Mouse (Mus musculus): ENCODE measurements at regions not wholly inside any gene's neighbourhood (a gene's known extent, or its start where the extent isn't known, plus 50 kb on each side); places are given as distances from the start of the nearest gene placed in this dataset.
A peak's percentile ranks its signal among the peaks of the same experiment; 100 is the strongest.

DNA sequence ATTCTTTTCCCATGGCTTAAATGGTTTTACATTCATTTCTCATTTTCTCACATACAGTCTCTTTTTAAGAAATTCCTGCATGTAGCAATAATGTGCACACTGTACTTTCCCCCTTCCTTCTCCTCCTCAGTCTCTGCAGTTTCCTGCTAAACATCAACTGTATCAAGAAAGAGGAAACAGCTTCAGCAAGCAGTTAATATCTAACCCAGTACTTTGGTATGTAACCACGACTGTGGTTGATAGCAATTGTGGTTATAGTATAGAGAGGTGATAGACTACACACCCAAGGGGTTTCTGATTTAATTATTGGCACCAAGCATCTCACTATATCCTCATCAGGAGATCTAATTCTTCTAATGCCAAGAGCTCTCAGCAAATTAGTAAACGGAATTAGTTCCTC lies 52.8 kb upstream of the Eci2 start:
- no peak for DNase-seq (ENCODE audit: low spot score in 2 of 2)

DNA sequence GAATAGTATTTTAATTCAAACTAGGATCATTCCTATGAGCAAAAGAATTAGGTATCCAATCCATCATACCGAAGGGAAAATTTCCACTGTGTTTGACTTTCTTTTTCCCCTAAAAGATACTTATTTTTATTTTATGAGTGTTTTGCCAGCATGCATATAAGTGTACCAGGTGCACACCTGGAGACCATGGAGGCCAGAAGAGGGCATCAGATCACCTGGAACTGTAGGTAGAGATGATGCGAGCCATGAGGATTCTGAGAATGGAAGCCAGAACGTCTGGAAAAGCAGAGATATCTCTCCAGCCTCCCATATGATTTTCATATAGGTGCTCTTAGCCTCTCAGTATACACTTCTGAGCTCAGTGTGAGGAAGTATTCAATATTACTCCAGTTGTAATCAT lies 58.5 kb upstream of the Eci2 start:
- DNase-seq (ENCODE audit: low spot score in 2 of 2) = no peak

DNA sequence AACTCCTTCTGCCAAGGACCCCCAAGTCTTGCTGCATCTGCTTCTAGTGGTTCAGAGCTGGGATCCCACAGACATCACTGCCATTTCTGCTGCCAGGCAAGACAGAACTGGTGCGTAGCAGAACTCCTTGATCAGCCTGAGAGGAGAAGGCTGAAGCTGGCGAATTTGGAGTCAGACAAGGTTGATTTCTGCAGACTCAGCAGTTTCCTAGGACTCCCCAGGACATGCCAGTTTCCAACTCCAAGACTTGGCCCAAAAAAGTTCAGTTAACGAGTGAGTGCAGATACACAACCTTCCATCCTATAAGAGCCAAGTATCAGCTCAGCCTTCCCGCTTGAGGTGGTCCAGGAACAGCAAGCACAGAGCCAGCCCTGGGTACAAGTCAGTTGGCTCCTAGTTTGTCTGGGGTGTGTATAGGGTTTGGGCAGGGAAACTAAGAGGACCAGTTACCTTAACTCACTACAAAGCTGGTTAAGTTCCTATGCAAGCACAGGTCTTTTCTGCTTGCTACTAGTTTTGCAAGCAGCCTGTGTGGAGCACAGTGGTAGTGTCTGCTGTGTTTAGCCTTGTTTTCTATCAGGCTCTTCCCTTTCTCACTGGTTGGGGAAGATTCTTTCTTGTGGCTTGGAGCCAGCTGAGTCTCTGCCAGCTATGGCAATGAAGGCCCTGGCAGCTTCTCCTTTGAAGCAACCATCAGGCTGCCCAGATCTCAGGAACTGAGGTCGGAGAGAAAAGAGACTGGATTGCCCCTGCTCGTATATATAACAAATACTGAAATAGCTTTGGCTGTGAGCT lies 60.5 kb upstream of the Eci2 start:
- peak; percentile 39 to 42 for DNase-seq (ENCODE audit: low spot score in 2 of 2)

DNA sequence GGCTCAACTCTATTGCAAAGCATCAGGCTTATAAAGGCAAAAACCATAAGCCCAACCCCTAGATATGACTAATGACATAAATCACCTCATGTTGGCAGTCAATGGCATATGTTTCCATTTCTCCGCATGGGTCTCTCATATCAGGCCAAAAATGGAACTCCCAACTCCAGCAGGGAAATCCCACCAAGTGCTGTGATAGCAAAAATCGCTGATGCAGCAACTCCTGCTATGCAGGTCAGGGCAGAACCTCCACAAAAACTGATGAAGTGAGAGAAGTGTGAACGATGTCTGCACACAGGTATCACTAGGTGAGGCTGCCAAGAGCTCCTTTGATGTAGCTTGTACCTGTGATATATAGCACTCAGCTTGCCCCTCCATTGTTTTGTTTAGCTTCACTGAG lies 64.3 kb upstream of the Eci2 start:
- no peak for DNase-seq (ENCODE audit: low spot score in 2 of 2)

DNA sequence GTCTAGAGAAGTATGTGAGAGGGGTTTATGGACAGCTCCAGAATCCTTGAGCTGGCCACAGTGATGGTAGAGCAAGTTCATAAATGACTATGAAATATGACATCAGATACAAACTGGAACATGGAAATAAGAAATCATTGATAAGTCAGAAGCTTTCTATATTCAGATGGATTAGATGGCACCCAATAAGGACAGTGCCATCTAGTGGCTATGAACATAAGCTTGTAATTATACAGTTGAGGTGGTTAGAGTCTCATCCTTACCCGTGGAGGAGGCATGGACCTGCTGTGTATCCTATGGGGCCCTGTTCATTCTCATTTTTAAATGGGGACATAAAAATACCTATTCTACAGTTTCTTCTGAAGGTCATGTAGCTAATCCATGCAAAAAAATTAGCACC lies 92.9 kb upstream of the Eci2 start:
- no peak for DNase-seq (ENCODE audit: low spot score in 2 of 2)

DNA sequence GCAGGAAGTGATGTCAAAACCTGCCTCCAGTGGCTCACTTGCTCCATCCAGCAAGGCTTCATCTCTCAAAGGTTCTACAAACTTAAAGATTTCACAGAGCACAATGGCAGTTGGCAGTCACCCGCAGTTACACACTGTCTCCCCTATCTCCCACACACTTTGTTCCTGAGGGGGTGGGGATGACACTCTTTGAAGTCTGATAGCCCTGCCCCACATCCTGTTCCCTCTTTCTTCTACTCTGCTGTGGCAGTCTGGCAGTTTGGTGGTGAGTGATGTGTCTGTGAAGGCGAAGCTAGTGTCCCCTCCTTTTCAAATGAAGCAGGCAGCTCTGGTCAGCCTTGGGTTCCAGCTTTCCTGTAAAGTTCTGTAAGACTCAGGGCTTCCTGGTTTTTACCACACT lies 102.6 kb upstream of the Eci2 start:
- no peak for DNase-seq (ENCODE audit: low spot score in 2 of 2)

DNA sequence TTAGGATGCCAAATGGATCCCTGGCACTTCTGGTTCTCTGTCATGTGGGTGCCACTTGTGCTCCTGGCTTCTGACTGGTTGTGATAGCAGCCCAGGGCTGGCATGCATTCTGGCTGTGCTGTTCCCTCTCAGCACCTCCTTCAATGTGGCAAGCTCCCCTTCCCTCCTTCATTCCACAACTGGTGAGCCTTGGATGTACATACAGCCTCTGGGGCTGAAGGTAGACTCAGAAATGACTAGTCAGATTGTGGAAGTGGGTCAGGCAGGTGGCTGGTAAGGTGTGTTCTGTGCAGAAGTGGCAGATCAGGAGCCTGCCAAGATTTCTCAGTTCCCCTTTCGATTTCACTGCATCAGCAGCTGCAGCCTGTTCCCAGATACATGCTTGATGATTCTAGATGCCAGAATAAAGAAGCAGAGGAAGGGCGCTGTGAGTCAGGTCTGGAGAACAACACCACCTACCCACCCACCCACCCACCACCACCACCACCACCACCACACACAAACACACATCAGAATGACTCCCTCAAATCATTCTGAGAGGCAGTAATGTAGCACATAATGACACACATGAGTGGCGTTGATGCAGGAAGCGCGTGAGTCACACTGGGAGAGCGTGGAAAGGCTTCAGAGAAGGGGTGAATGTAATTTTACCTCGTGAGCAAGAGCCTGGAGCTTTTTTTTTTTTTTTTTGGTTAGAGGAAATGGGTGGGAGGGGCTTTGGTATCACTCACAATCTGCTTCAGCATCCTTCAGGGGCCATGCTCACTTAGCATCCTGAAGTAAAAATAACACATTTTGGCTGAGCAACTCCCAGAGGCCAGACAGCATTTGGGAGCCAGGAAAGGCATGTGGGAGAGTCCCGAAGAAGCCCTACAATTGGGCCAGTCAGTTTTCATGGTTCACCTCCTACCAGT lies 104.6 kb upstream of the Eci2 start:
- peak; percentile 13 to 20 for DNase-seq (ENCODE audit: low spot score in 2 of 2)

DNA sequence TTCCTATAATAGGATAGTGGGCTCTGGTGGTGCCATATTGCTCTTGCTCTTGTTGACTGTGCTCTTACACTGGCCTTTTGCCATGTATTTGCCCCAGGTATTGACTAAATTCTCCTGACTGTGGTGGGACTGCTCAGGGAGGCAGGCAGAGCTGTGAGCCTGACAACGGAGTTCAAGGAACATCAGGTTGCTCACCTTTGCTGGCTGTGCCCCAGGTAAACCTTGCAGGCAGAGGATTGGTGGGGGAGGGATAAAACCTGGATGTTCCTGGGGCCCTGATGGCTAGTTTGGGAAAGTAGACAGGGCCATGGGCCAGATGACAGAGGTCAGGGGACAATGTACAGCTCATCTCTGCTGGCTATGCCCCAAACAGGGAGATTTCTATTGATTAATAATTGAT lies 124.7 kb upstream of the Eci2 start:
- DNase-seq (ENCODE audit: low spot score in 2 of 2) = no peak

DNA sequence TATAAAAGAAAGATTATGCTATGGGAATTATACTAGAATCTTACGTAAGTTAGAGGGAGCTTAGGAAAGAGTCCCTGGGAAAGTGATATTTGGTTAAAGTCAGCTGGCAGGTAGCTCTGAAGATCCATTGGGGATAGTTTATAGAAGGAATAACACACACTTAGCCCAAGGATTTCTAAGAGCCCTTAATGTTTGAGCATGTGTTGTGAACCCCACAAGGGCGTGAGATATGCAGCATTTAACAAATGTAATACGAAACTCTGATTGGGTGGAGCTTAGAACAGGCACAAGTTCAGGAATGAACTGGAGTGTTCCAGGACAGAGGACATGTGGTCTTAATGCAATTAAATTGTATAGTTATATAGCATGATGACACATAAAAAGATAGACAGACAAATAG lies 132.6 kb upstream of the Eci2 start:
- DNase-seq (ENCODE audit: low spot score in 2 of 2) = no peak

DNA sequence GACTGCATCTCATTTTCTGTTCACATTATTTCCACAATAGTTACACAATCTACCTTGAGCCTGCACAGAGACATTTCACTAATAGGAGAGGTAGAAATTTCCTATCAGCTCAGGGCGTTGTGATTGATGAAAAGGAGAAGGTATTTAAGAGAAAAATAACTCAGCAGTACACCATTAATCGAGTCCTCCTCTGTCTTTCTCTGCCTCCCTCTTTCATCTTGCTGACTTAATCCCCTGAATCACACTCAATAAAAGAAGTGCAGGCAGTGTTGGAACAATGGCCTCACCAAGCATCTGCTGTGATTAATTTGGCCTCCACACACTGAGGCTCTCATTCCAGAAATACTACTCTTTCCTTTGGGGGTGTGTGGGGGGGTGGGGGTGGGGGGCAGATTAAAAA lies 133.9 kb upstream of the Eci2 start:
- DNase-seq (ENCODE audit: low spot score in 2 of 2) = no peak

DNA sequence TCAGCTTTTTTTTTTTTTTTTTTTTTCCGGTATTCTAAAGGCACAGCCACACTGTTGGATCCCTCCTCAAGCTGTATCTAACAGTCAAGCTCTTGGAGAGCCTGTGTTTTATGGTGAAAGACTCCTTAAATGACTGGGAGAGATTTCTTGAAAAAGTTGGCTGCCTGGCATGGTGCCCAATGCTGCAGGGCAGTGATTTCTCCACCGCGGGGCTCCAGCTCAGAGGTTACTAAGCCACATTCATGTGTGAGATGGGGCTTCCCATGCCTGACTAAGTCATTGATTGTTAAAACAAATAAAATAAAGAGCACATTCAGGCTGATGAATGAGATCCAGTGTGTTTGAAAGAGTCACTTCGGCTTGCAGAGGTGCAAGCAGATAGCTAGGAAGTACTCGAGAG lies 139.2 kb upstream of the Eci2 start:
- no peak for DNase-seq (ENCODE audit: low spot score in 2 of 2)

DNA sequence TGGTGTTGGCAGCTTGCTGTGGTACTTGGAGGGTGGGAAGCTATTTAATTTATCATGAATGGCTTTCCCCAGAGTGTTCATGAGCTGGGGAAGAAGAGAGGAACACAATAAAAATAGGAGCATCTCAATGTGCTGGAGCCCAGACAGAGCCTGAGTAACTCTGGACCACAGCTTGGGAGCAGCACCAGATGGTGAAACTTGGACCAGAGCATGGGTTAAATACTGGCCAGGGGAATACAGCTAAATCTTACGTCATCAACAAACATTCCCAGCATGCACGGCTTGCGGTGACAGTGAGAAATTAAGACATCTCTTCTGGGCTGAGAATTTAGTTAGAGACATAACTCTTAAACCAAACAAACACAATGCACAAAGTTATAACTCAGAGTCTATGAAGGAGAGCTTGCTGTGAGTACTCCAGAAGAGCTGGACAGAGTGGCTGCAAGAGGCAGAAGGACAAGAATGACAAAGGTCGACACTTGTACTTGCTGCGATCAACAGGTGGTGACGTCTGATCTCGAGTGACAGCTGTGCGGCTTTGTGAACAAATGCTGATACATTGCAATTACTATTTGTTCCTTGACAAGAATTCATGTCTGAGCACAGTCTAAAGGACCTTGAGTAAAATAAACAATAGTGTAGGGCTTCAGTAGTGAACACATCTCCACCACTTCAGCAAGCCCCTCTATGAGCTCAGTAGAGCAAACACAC lies 140.1 kb upstream of the Eci2 start:
- no peak for DNase-seq (ENCODE audit: low spot score in 2 of 2)

DNA sequence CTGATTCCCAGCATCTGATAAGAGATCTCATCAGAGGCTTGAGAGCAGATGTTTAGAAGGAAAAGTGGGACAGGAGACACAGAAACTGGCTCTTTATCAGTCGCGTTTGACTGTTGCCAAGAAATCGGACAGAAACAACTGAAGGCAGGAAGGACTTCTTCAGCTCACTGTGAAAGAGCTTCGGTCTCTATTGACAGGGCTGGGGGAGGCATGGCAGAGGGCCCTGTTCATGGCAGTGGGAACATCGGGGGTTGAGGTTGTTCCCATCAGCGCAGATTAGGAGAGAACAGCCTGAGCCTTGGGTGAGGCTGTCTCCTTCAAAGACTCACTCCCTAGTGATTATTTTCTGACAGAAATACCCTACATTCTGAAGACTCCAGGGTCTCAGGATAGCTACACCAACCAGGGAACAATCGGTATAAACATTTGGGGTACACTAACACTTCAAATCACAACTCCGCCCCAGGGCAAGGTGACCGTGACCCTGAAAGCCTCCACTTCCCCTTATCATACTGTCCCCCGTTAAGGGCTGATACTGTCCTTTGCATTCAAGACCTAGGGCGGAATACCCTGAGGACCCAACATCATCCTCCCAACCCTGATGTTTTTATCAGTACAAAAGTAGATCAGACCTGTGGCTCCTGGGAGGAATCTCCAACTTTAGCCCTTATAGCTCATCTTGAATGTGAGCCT lies 144.8 kb upstream of the Eci2 start:
- DNase-seq (ENCODE audit: low spot score in 2 of 2) = no peak

DNA sequence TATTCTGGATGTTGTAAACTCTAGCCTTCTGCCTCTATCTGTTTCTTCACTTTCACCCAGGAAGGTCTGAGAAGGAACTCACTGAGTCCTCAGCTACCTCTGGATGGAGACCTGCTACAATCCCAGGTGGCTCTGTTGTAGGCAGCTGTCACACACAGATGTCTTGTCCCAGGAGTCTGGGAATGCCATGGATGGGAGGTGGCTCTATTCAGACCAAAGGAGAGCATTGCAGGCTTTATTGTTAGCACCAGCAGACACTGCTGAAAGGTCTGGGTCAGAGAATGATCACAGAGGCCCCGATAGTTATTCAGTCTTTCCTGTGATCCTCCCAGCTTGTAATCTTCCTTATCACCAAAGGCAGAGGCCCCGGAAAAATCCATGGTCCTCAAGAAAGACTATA lies 146.6 kb upstream of the Eci2 start:
- no peak for DNase-seq (ENCODE audit: low spot score in 2 of 2)

DNA sequence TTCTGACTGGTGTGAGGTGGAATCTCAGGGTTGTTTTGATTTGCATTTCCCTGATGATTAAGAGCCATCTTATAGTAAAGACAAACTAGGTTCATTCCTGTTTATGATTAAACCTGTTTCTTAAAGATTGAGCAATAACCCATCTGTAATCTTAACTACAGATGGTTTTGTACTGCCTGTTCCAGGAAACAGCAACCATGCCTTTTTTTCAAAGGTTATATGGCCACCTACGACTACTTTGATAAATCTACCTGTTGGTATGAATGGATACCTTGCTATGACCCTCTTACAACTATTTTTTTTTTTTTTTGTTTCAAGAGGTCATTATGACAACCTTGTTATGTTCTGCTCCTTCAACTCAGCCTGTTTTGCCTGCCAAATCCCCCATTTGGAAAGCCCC lies 148.7 kb upstream of the Eci2 start:
- no peak for DNase-seq (ENCODE audit: low spot score in 2 of 2)

DNA sequence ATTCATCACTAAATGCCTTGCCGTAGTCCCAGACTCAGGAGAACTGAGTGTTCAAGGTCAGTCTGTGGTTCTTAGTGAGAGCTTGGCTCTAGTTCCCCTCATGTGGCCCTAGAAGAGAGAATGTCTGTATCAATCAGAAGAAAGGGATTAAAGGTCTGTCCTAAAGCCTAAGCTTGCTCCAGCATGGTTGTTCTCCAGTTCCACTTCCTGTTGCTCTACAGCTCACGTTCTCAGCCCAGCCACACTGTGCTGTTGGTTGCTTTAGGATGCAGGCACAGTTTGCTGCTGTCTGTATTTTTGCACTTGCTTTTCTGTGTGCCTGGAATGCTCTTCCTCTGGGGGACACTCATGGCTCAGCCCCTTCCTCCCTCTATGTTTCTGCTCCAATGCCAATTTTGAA lies 150.4 kb upstream of the Eci2 start:
- no peak for DNase-seq (ENCODE audit: low spot score in 2 of 2)

DNA sequence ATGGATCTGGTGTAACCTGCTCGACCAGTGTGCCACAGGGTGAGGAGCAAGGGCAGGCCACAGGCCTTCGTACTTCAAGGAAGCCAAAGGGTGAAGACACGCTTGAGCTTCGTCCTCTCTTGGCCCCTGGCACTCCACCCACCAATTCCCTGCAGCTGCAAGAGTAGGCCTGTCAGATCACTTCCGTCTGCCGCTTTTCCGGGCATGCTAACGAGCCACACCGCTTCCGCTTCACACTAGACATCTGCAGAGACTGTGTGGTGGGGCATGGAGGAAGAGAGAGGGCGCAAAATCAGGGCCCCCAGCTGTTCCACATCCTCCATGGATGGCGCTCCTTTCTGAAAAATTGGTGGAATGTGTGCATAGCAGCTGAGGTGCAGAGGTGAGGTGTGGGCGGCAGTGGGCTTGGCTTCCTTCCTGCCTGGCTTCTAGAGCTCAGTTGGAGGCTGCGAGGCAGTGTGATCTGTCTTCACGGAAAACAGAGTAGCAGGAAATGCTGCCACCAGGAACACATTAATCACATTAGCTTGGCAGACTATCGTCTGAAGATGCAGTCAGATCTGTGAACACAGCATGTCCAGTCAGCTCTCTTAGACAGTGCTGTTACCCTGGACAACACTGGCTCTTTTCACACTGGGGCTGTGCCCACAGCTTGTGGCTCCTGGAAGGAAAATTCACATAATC lies 162.3 kb upstream of the Eci2 start:
- peak; percentile 18 to 21 for DNase-seq (ENCODE audit: low spot score in 2 of 2)

DNA sequence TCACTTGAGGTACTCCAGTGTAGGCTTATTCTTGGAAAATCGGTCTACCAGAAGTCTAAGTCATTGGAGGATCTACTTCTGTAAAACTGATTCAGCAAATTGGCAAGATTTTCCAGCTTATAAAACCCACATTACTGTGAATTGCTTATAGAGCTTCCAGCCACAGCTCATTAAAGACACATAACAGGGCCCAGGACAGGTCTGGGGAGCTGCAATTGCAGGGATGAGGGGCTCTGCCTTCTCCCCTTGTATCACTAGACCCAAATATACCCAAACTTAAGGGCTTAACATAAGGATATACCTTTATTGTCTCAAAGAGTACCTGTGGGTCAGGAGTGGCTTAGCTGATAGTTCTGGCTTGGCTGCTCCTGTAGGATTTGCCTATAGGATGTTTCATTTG lies 175.2 kb upstream of the Eci2 start:
- DNase-seq (ENCODE audit: low spot score in 2 of 2) = no peak

DNA sequence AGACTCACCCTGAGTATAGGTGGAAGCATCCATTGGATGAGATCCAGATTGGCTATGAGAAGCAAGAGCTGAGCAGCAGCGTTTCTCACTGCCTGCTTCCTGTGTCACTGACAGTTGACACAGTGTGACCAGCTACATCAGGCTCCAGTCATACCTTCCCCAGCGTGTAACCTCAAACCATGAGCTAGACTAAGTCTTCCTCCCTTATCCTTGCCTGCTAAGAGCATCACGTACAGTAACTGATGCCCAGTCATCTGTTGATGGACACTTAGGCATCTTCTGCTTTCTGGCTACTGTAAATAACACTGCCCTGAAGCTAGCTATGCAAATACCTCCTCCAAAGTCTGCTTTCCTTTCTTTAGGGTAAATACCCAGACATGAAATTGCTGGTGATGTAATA lies 181.4 kb upstream of the Eci2 start:
- DNase-seq (ENCODE audit: low spot score in 2 of 2) = no peak

DNA sequence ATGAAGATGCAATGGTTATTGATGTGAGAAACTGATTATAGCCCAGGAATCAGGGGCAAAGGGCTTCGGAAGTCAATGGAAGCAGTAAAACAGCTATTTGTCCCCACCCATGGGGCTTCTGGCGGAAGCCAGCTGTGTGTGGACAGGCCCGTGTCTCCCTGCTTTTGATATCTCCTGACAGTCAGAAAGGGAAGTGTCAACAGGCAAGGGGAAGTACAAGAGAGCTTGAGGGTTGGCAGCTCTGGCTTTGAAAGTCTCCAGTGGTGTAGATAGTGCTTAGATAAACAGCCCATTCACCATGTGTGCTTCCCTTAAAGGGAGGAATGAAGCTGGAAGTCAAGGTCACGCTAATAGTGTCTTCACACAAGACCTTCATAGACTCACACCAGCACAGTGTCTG lies 182.7 kb upstream of the Eci2 start:
- DNase-seq (ENCODE audit: low spot score in 2 of 2) = no peak

DNA sequence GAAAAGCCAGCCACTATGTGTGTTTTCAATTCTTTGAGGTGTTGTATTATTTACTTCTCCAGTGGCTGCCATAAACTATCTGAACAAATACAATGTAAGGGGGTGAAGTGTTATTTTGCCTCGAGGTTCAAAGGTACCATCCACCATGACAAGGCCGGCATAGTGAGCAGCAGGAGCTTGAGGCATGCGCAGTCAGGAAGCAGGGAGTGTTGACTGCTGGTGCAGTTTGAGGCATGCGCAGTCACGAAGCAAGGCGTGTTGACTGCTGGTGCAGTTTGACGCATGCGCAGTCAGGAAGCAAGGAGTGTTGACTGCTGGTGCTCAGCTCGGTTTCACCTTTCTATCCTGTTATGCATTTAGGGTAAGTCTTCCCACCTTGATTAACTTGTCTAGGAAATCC lies 184.9 kb upstream of the Eci2 start:
- no peak for DNase-seq (ENCODE audit: low spot score in 2 of 2)

All from frontal cortex, postnatal 10 days (tissue).